Mouse (Mus musculus) myocyte (in vitro differentiated cells): Measurements from ENCODE around the gene Srgap3. TPM values are rescaled to one million over a fixed set of nuclear protein-coding genes. Genes with fewer than 3 reads are reported as not detected.
"Not testable (repeated sequence)": the region's sequence is repeated elsewhere in the genome, so short reads cannot be mapped to it uniquely, and the experiment has no call there.

ENCODE experiments used
- H3K27me3 ChIP-seq: one replicate; pipeline ENCODE4 v1.6.1; 2011; ENCODE audit not compliant: control insufficient read depth, insufficient read depth, insufficient read length
- H3K36me3 ChIP-seq: one replicate; pipeline ENCODE4 v1.6.1; 2011; ENCODE audit not compliant: control insufficient read depth, insufficient read depth
- H3K4me2 ChIP-seq: one replicate; pipeline ENCODE4 v1.6.1; 2011; ENCODE audit warnings: low read depth, control low read depth
- H3K4me3 ChIP-seq: one replicate; pipeline ENCODE4 v1.5.1; 2011; ENCODE audit warnings: mild to moderate bottlenecking, control low read depth, moderate library complexity
- H3K79me2 ChIP-seq: one replicate; pipeline ENCODE4 v1.6.1; 2011; ENCODE audit not compliant: control insufficient read depth, insufficient read depth
- H3ac ChIP-seq: one replicate; pipeline ENCODE4 v1.6.1; 2011; ENCODE audit not compliant: control insufficient read depth, insufficient read length
- CEBPB ChIP-seq: IDR thresholded peaks from 2 replicates; pipeline ENCODE4 v1.6.1; 2011; ENCODE audit warnings: mild to moderate bottlenecking, moderate library complexity; ENCODE audit not compliant: poor library complexity, insufficient read depth, severe bottlenecking
- E2F4 ChIP-seq: IDR thresholded peaks from one replicate; pipeline ENCODE4 v1.6.1; 2011; ENCODE audit warnings: mild to moderate bottlenecking, control low read depth, moderate library complexity; ENCODE audit not compliant: insufficient read depth
- MAX ChIP-seq: IDR thresholded peaks from one replicate; pipeline ENCODE4 v1.6.1; 2011; ENCODE audit warnings: low read depth, mild to moderate bottlenecking, control low read depth
- MYOD1 ChIP-seq, 3 experiments: IDR thresholded peaks; one replicate each; pipeline ENCODE4 v1.6.1; 2011; ENCODE audit warnings: control low read depth in 2 of 3, low read depth in 2 of 3, mild to moderate bottlenecking in 2 of 3, moderate library complexity in 1 of 3; ENCODE audit not compliant: insufficient read length in 2 of 3, control insufficient read depth in 1 of 3
- MYOG ChIP-seq, 3 experiments: IDR thresholded peaks; one replicate each; pipeline ENCODE4 v1.6.1; 2011; ENCODE audit warnings: control low read depth in 2 of 3, low read depth in 2 of 3, mild to moderate bottlenecking in 2 of 3; ENCODE audit not compliant: insufficient read length in 2 of 3, control insufficient read depth in 1 of 3, insufficient read depth in 1 of 3
- POLR2A ChIP-seq: IDR thresholded peaks from one replicate; pipeline ENCODE4 v1.6.1; 2011; ENCODE audit warnings: low read depth, mild to moderate bottlenecking, control low read depth, moderate library complexity; ENCODE audit not compliant: insufficient read length
- POLR2AphosphoS2 ChIP-seq: IDR thresholded peaks from one replicate; pipeline ENCODE4 v1.6.1; 2011; ENCODE audit warnings: low read depth, control low read depth; ENCODE audit not compliant: insufficient read length
- REST ChIP-seq: IDR thresholded peaks from one replicate; pipeline ENCODE4 v1.6.1; 2011; ENCODE audit warnings: mild to moderate bottlenecking, control low read depth, moderate library complexity; ENCODE audit not compliant: insufficient read depth, insufficient read length
- SRF ChIP-seq: IDR thresholded peaks from one replicate; pipeline ENCODE4 v1.6.1; 2011; ENCODE audit warnings: low read depth; ENCODE audit not compliant: control insufficient read depth, insufficient read length
- TCF12 ChIP-seq: IDR thresholded peaks from one replicate; pipeline ENCODE4 v1.6.1; 2011; ENCODE audit warnings: mild to moderate bottlenecking, control low read depth; ENCODE audit not compliant: poor library complexity, insufficient read depth, severe bottlenecking
- TCF3 ChIP-seq: IDR thresholded peaks from one replicate; pipeline ENCODE4 v1.6.1; 2011; ENCODE audit warnings: low read depth, control low read depth; ENCODE audit not compliant: insufficient read length
- USF1 ChIP-seq: IDR thresholded peaks from one replicate; pipeline ENCODE4 v1.6.1; 2011; ENCODE audit warnings: low read depth, mild to moderate bottlenecking, control low read depth, moderate library complexity
- polyA plus RNA-seq: library from polyadenylated mRNA; unstranded; fragments of >200 nt; fragmentation: generic; extraction: Trizol; gene quantifications from one replicate; pipeline ENCODE4 v1.2.1, GENCODE M21; 2012; ENCODE audit warnings: missing spikeins

The Srgap3 gene
- polyA plus RNA-seq, 1 experiment, result 6.9 TPM

GRCm38 (mm10) chr6:112717168-112717567 lies 229.9 kb downstream of the Srgap3 start:
- Histone ChIP-seq H3K79me2 (no peaks in the 10 kb centered on the region), H3ac (no peak overlapping the region), H3K27me3 (no peaks in the 10 kb centered on the region), H3K4me3 (no peak overlapping the region), H3K4me2 (no peak overlapping the region), H3K36me3 (no peaks in the 10 kb centered on the region)
- TF ChIP-seq REST (no peak), USF1 (no peak), POLR2A (no peak), MYOG (IDR thresholded peaks at IDR 0.05; ENCODE audit: control insufficient read depth in 1 of 3, insufficient read depth in 1 of 3, insufficient read length in 2 of 3, low read depth in 2 of 3) (no peak), CEBPB (no peak)

GRCm38 (mm10) chr6:112713951-112714350 lies 233.1 kb downstream of the Srgap3 start:
- Histone ChIP-seq H3K27me3 (no peaks in the 10 kb centered on the region), H3K4me2 (no peak overlapping the region), H3ac (no peak overlapping the region), H3K79me2 (no peaks in the 10 kb centered on the region), H3K4me3 (no peak overlapping the region), H3K36me3 (no peaks in the 10 kb centered on the region)
- TF ChIP-seq MYOD1 (IDR thresholded peaks at IDR 0.05; ENCODE audit: control insufficient read depth in 1 of 3, insufficient read length in 2 of 3, low read depth in 2 of 3), result no peak
- no peak for TF ChIP-seq MYOG (IDR thresholded peaks at IDR 0.05; ENCODE audit: control insufficient read depth in 1 of 3, insufficient read depth in 1 of 3, insufficient read length in 2 of 3, low read depth in 2 of 3)
- no peak for TF ChIP-seq USF1
- no peak for TF ChIP-seq SRF
- TF ChIP-seq E2F4, result no peak
- TF ChIP-seq MAX, result no peak
- no peak for TF ChIP-seq POLR2AphosphoS2
- TF ChIP-seq TCF3, result no peak
- TF ChIP-seq TCF12, result no peak
- TF ChIP-seq REST, result no peak
- no peak for TF ChIP-seq CEBPB
- no peak for TF ChIP-seq POLR2A

- not testable (repeated sequence) for H3K79me2 ChIP-seq, H3K4me2 ChIP-seq, H3K36me3 ChIP-seq, H3K4me3 ChIP-seq, H3K27me3 ChIP-seq, H3ac ChIP-seq
Observed at GRCm38 (mm10) chr6:112702296-112702695, 244.8 kb downstream of the Srgap3 start.

GRCm38 (mm10) chr6:112700392-112700791 lies 246.7 kb downstream of the Srgap3 start:
- Histone ChIP-seq H3ac (no peak overlapping the region), H3K79me2 (peaks cover 8% of the 10 kb centered on the region), H3K27me3 (no peaks in the 10 kb centered on the region), H3K4me3 (no peak overlapping the region), H3K36me3 (no peaks in the 10 kb centered on the region), H3K4me2 (no peak overlapping the region)
- TF ChIP-seq CEBPB (no peak), POLR2A (no peak), MYOG (IDR thresholded peaks at IDR 0.05; ENCODE audit: control insufficient read depth in 1 of 3, insufficient read depth in 1 of 3, insufficient read length in 2 of 3, low read depth in 2 of 3) (no peak), POLR2AphosphoS2 (no peak), SRF (no peak), MYOD1 (IDR thresholded peaks at IDR 0.05; ENCODE audit: control insufficient read depth in 1 of 3, insufficient read length in 2 of 3, low read depth in 2 of 3) (no peak), MAX (no peak), E2F4 (no peak), TCF12 (no peak), TCF3 (no peak), REST (no peak), USF1 (no peak)

- H3K4me2 ChIP-seq, result no peak overlapping the region
- peaks cover 21% of the 10 kb centered on the region for H3K79me2 ChIP-seq
- no peak overlapping the region for H3K4me3 ChIP-seq
- H3K27me3 ChIP-seq, result no peaks in the 10 kb centered on the region
- H3K36me3 ChIP-seq, result no peaks in the 10 kb centered on the region
- H3ac ChIP-seq, result no peak overlapping the region
- no peak for TF ChIP-seq TCF3
- no peak for TF ChIP-seq E2F4
- TF ChIP-seq MAX, result no peak
- no peak for TF ChIP-seq CEBPB
- TF ChIP-seq USF1, result no peak
- TF ChIP-seq REST, result no peak
- TF ChIP-seq TCF12, result no peak
Observed at GRCm38 (mm10) chr6:112699115-112699514, 248.0 kb downstream of the Srgap3 start.
